Mouse (Mus musculus): Measurements from ENCODE around the gene Lig3. TPM values are rescaled to one million over a fixed set of nuclear protein-coding genes. Genes with fewer than 3 reads are reported as not detected.

Lig3 gene
- total RNA-seq (2017), result 18.8 to 33.3 TPM (median 29.5 TPM) in 3 replicates

DNA sequence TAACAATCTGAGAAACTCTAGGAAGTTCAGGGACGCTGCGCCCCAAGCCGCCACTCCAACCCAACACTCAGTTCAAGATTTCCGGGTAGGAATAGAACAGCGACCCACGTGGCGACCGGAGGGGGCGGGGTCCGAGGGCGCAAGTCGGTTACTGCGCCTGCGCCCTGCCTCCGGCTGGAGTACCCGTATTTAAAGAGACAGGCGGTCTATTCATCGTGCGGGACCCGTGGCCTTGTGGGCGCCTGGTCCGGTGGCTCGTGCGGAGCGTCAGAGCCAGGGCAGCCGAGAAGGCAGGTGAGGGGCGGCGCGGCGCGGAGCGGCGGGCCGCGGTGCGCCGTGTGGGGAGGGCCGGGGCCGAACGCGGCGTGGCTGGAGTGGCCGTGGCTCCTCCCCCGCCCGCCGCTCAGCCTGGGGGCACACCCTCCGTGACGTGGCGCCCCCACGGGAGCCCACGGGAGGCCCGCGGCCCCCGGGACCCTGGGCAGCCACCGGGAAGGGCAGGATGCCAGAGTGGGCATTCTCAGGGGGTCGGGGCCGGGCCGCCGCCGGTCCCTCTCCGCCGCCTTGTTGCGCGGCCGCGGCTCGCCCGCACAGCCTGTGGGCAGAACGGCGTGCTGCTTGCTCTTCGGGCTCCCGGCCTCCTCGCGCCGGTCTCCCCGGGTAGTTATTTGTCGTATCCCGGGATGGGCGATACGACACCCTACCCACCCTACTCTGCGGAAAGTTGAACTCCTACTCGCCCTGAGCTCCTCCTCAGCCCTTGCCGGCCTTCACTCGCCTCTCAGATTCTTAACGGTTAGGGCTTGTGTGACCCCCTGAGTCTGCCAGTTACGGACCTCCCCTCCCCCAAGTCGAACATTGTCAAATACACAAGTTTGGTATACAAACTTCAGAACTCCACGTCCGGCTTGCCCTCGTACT is at the start of gene Lig3:
Lig3 (plus strand) TSS at position 126 of the 921 bp plus-strand sequence.
- ATAC-seq (replicated peaks; ENCODE audit: insufficient number of reproducible peaks, low FRiP score, low TSS enrichment, poor library complexity, severe bottlenecking), result peak; percentile 88

DNA sequence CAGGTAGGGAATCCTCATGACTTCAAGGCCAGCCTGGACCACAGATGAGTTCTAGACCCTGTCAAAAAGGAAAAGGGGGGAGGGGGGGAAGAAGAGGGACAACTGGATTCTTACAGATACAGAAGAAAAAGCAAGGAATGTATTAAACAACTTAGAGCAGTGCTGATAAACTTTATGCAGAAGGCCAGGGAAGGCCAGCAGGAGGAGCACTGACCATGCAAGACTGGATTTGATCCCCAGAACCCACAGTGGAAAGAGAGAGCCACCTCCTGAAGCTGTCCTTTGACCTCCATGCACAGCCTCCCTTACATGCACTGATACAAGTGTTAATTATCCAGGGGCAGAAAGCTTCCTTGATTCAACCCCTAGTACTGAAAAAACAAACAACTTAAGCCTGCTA is 46.7 kb upstream of the Lig3 start:
- no peak for ATAC-seq (replicated peaks; ENCODE audit: insufficient number of reproducible peaks, low FRiP score, low TSS enrichment, poor library complexity, severe bottlenecking)

DNA sequence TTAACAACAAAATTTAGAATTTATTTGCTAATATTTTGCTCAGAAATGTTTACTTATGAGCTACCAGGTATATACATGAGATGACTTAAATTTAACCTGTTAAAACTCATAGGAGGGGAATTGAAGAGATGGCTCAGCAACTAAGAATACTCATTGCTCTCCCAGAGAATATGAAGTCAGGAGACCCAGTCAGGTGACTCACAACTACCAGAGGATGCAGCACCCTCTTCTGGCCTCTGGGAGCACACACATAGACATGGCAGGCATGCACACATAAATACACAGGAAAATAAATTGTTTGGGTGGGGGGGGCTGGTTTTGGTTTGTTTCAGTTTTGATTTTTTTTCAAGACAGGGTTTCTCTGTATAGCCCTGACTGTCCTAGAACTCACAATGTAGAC is 41.9 kb upstream of the Lig3 start:
- ATAC-seq (replicated peaks; ENCODE audit: insufficient number of reproducible peaks, low FRiP score, low TSS enrichment, poor library complexity, severe bottlenecking), result no peak

DNA sequence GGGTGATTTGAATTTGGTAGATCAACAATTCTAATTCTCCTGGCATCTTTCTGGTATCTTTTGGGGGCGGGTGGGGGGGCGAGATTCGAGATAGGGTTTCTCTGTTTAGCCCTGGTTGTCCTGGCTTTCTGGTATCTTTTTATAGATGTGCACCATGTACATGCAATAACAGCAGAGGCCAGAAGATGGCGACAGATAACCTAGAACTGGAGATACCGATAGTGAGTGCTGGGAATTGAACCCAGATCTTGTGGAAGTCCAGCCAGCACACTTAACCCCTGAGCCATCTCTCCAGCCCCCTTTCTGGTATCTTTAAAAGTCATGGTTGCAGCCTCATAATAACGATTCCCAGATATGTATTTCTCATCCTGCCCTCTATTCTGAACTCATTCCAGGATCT is 34.8 kb upstream of the Lig3 start:
- ATAC-seq (replicated peaks; ENCODE audit: insufficient number of reproducible peaks, low FRiP score, low TSS enrichment, poor library complexity, severe bottlenecking), result peak; percentile 84

DNA sequence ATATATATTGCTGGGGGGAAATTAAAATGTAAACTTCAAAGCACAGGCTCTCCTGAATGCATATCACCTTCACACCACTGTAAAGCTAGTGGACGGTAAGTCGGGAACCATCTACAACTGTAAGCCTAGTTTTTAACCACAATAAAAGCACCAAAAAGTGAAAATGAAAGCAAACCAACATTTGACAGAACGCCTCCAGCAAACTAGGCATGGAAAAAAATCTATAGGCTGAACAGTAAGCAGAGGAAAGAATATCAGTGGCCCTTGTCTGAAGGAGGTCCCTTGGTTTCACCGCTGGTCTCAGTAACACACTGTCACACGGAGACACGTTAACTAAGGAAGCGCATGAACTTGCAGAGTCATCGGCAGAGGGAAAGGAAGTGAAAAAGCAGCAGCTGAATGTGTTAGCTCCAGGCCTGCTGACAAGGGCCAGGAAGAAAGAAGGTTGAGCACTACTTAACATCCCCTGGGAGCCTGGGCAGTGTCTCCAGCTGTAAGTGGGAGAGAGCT is 34.0 kb upstream of the Lig3 start:
- ATAC-seq (replicated peaks; ENCODE audit: insufficient number of reproducible peaks, low FRiP score, low TSS enrichment, poor library complexity, severe bottlenecking), result peak; percentile 74

DNA sequence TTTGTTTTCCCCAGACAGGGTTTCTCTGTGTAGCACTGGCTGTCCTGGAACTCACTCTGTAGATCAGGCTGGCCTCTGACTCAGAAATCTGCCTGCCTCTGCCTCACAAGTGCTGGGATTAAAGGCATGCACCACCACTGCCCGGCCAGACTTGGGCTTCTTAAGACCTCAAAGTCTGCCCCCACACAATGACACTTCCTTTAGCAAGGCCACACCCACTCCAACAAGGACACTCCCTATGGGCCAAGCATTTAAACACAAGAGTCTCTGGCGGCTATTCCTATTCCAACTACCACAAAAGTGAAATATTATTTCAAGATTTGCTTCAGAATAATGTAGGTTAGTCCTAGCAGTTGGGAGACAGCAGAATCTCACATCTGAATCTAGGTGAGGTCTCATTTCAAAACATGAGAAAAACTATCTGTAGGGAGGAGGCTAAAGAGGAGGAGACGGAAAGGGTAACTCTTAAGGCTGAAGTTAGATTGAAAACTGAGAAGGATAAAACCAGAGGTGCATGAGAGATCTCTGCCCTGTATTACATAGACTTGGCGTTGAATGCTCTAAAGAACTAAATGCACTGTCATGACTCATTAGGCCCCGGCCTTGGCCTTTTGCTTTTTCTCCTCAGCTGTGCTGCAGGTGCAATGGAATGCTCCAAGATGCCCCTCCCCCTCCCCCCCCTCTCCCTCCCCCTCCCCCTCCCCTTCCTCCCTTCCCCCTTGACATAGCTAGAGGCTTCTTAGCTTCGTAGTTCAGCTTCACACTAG is 28.4 kb upstream of the Lig3 start:
- no peak for ATAC-seq (replicated peaks; ENCODE audit: insufficient number of reproducible peaks, low FRiP score, low TSS enrichment, poor library complexity, severe bottlenecking)

DNA sequence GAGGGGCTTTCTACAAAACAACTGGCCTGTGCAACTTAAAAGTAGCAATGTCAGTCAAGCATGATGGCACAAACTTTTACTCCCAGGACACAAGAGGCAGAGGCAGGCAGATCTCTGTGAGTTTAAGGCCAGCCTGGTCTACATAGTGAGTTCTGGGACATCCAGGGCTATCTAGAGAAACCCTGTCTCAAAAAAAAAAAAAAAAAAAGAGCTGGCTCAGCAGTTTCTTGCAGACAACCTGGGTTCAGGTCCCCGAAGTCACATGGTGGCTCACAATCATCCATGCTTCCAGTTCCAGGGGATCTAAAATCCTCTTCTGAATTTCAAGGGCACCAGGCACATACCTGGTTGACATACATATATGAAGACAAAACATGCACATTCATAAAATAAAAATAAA is 25.0 kb upstream of the Lig3 start:
- no peak for ATAC-seq (replicated peaks; ENCODE audit: insufficient number of reproducible peaks, low FRiP score, low TSS enrichment, poor library complexity, severe bottlenecking)

DNA sequence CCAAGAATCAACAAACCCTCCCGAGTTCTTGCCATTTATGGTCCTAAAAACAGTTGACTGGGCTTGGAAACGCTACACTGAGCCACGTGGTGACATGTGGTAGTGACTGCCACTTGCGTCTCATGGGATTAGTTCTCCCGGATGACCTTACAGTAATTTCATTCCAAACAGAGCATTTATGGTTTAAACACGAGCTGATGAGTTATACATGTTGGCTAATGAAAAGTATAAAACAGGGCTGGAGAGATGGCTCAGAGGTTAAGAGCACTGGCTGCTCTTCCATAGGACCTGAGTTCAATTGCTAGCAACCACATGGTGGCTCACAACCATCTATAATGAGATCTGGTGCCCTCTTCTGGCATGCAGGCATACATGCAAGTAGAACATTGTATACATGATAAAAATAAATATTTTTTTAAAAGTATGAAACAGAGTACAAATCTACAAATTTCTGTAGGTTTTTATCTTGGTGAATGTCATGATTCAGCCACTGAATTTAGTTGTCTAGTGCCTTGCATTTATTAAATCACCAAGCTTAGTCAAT is 18.6 kb upstream of the Lig3 start:
- no peak for ATAC-seq (replicated peaks; ENCODE audit: insufficient number of reproducible peaks, low FRiP score, low TSS enrichment, poor library complexity, severe bottlenecking)

DNA sequence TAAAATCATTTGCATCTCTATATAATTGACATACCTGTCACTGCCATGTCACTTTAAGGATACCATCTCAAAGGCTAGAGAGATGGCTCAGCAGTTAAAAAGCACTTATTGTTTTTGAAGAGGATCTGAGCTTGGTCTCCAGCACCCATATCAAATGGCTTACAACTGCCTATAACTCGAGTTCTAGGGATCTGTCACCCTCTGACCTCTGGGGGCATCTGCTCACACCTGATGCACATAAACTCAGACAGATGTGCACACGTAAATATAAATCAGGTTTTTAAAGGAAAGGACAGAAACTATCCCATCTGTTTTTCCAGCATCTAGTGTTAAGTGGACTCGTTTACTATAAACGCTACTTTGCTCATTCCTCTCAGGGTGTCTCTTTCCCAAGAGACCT is 17.6 kb upstream of the Lig3 start:
- no peak for ATAC-seq (replicated peaks; ENCODE audit: insufficient number of reproducible peaks, low FRiP score, low TSS enrichment, poor library complexity, severe bottlenecking)

DNA sequence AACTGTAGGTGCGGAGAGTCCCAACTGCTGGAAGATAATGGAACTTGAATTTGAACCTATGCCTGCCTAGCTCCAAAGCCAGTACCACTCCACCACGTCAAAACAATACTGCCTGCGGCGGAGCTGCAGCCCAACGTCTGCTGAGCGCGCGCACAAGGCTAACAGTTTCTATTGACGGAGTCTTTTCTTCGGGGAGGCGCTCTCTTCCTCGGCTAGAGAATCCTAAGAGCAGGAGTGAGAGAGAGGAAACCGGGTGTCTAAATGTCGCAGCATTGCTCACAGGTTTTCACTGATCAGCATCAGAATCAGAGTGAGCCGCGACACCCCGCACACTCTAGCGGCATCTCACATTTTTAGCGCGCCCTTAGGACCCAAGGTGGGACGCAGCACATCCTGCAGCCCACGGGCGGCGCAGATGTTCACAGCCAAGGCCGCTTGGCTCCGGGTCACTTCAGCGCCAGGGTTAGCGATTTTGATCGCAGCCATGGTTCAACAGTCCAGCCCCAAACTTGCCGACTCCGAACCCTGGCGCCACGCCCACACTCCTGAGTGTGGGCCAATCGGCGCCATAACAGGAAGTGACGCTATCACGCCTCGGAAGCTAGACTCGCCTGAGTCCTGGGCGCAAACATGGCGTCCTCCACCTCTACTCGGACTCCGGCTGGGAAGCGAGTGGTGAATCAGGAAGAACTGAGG is 17.0 kb upstream of the Lig3 start, which contains the start of the genes Cct6b and Zfp830:
Cct6b (minus strand) TSS at position 580 of the 696 bp plus-strand sequence.
Zfp830 (plus strand) TSS at position 604 of the 696 bp plus-strand sequence.
- peak; percentile 100 for ATAC-seq (replicated peaks; ENCODE audit: insufficient number of reproducible peaks, low FRiP score, low TSS enrichment, poor library complexity, severe bottlenecking)

DNA sequence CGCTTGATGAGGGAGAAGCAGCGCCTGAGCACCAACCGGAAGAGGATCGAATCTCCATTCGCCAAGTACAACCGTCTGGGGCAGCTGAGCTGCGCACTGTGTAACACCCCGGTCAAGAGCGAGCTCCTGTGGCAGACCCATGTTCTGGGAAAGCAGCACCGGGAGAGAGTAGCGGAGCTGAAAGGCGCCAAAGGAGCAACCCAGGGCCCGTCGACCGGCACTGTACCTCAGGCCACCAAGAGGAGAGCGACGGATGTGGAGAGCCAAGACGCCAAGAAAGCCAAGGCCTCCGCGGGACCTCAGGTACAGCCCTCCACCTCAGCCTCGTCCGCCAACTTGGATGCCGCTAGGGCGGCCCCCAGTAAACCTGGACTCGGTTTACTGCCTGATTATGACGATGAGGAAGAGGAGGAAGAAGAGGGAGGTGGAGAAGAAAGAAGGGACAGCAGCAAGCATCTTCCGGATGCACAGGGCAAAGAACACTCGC is 16.4 kb upstream of the Lig3 start:
- peak; percentile 10; the same call in 1 of the 2 replicates for ATAC-seq (replicated peaks; ENCODE audit: insufficient number of reproducible peaks, low FRiP score, low TSS enrichment, poor library complexity, severe bottlenecking)

DNA sequence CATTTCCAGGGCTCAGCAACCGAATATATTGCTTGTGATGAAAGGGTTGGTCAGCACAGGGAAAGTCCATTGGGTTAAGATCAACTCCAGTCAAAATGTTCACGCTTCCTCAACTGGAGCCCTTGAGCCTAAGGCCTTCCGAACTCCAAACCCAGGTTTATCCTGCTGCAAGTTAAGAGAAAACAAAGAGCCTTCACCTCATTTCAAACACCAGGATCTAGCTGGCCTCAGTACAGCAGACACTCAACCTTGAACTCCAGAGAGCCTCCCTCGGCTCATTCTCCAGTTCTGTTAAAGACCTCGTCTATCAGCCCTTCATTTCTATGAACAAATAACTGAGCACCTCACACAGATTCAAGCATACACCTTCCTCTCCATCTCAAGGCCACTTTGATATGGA is 774 bp upstream of the Lig3 start:
- no peak for ATAC-seq (replicated peaks; ENCODE audit: insufficient number of reproducible peaks, low FRiP score, low TSS enrichment, poor library complexity, severe bottlenecking)

DNA sequence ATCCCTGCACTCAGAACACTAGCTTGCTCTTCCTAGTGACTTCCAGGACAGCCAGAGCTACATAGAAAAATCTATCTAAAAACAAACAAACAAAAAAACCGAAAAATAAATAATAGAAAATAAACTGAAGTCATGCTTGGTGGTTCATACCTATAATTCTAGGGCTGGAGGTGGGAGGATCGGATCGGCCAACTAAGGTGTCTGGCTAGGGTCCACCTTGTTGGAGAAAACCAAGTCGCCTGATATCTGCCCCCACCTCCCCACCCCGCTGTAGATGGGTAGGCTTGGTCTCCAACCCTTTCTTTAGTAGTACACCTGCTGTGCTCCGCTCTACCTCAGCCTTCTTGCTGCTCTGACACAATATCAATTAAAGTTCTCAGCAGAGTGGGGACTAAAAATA is 1.3 kb downstream of the Lig3 start:
- ATAC-seq (replicated peaks; ENCODE audit: insufficient number of reproducible peaks, low FRiP score, low TSS enrichment, poor library complexity, severe bottlenecking), result no peak

DNA sequence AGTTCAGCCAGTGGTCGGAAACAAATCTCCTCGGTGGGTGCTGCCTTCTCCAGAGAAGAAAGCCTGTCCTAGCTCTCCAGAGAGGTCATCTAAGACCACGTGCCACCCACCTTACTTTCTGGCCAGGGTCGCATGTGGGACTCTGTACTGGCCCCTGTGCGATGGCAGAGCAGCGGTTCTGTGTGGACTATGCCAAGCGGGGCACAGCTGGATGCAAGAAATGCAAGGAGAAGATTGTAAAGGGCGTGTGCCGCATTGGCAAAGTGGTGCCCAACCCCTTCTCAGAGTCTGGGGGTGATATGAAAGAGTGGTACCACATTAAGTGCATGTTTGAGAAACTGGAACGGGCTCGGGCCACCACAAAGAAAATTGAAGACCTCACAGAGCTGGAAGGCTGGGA is 2.5 kb downstream of the Lig3 start:
- no peak for ATAC-seq (replicated peaks; ENCODE audit: insufficient number of reproducible peaks, low FRiP score, low TSS enrichment, poor library complexity, severe bottlenecking)

DNA sequence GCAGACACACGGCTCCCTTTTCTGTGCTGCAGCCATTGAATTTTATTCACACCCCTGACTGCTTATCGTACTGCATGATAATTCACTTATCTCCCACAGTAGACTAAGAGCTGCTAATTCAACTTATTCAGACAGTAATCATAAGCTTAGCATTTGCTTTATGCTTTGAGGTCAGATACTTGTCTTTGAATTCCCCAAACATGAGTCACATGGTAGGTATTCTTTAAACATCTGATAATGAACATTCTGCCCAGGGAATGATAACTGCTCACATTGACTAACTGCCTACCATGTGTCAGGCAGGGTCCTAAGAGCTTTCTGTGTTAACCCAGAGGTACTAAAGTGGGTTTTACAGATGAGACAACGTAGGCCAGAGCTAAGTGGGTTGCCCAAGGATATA is 25.7 kb downstream of the Lig3 start:
- ATAC-seq (replicated peaks; ENCODE audit: insufficient number of reproducible peaks, low FRiP score, low TSS enrichment, poor library complexity, severe bottlenecking), result no peak

DNA sequence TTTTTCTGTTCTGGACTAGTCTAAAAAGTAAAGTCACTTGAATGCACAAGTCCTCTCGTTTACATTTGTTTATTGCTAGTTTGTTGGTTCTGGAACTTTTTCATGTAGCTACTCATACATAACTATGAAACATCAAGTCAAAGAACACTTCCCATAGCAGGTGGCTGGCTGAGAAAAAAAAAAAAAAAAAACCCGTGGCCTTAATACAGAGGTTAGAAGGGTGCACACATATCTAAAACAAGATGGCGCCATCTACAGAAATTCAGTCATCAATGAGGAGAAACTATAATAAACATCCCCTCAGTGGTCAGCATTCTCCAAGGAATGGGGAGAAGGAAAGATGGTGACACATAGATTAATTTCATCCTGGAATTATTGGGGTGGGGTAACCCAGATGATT is 26.5 kb downstream of the Lig3 start:
- ATAC-seq (replicated peaks; ENCODE audit: insufficient number of reproducible peaks, low FRiP score, low TSS enrichment, poor library complexity, severe bottlenecking), result no peak

DNA sequence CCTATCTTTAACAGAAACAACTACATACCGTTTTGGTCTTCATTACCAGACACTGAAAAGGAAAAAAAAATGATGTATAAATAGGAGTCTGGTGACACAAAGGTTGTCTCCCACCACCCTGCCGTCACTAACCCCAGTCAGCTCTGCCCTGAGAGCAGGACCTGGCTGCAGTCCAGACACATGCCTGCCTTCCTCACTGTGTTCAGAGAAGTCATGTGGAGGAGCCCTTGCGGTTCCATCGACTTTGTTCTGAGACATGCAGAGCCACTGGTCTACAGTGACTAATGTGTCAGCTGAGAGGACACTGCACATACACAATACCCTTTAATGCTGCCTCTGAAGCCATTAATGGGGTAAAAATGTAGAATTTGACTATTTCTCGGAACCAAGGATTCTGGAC is 27.6 kb downstream of the Lig3 start:
- no peak for ATAC-seq (replicated peaks; ENCODE audit: insufficient number of reproducible peaks, low FRiP score, low TSS enrichment, poor library complexity, severe bottlenecking)

DNA sequence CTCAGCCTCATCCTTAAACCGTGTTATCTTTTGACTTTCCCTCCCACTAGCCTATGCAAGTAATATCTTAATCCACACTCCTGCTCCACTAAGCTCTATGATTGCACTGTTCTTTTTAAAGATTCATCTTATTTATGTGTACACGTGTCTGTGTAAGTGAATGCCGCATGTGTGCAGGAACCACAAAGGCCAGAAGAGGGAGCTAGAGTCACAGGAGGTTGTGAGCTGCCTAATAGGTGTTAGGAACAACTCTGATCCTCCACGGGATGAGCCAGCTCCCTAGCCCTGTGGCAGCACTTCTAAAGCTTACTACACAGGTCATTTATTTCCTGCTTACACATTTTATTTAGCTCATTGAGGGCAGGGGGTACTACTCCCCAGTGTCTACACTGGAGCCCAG is 38.4 kb downstream of the Lig3 start:
- peak; percentile 77 for ATAC-seq (replicated peaks; ENCODE audit: insufficient number of reproducible peaks, low FRiP score, low TSS enrichment, poor library complexity, severe bottlenecking)

Measured in monocyte, adult 5-6 weeks (primary cell).